In the genomic region with DNA sequence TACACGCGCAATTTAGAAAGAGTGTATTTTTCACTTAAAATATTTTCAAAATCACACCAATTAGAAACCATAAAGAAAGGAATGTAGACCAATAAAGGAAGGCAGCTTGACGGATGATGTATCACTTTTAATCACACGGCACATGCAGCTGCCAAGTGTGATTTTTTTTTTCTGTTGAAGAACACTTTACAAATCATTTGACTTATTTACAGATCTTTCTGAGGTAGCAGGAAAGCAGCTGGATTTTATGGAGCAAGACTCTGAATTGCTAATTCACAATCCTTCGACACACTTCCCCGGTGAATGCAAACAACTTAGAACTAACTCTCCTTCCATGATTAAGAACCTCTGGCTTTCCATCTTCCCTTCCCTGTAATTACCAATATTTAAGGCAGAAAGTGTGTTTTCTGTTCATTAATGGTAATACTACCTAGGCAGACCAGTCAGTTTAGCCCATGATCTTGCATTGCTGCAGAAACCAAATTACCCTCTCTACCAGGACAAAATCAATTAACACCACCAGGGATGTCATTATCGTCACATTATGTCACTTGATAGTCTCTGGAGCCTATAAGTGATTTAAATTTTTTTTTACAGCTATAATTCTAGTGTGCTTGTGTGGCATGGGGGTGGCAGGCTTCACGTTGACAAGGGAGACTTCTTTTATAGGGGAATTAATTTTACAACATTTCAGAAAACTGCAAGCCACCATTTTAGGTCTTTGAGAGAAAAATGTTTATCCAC, we compare ENCODE assay signal across 17 mouse cellular contexts.
DNase-seq lines count a peak whose midpoint lies in the region; ATAC-seq and TF ChIP-seq lines count a peak whose summit lies in the region.
"Had no signal": no experiment of that assay in that cellular context is flagged by ENCODE, and none has a peak within 500 bp of the region (broad histone marks: within the 10 kb centered on the region; RNA-seq: fewer than 3 reads in every experiment).

No protein-coding gene starts in this region.

- DNase-seq in hindbrain, postnatal 0 days (ENCODE audit: low spot score): no peak
- DNase-seq in MN1 (ENCODE audit: low spot score): peak; percentile 58
- DNase-seq in brain, embryonic 14.5 days (ENCODE audit: low read depth): peak; percentile 65
- no peak for DNase-seq in midbrain, embryonic 11.5 days (ENCODE audit: low spot score, missing footprints)
- no peak for DNase-seq in left cerebral cortex, adult 2 months (ENCODE audit: extremely low spot score in 1 of 2, low spot score in 2 of 2)
- DNase-seq: adrenal gland, postnatal 10 days; cerebellum, adult 11 months; cerebellum, postnatal 14 days; gastrocnemius, postnatal 36 days; liver; lung, postnatal 14 days; thymus, postnatal 36 days had no signal

- H3K27me3 ChIP-seq in hindbrain, embryonic 16.5 days (replicated peaks; ENCODE audit: control insufficient read depth, insufficient read depth, low read length): no peaks in the 10 kb centered on the region
- H3K27me3 ChIP-seq in hindbrain, postnatal 0 days (ENCODE audit: insufficient read depth, low read length): no peaks in the 10 kb centered on the region
- H3K27me3 ChIP-seq in midbrain, embryonic 11.5 days (ENCODE audit: control insufficient read depth, insufficient read depth, low read length): no peaks in the 10 kb centered on the region

- no peak overlapping the region for H3K4me2 ChIP-seq in hindbrain, embryonic 16.5 days (ENCODE audit: low read length)
- H3K4me2 ChIP-seq in hindbrain, postnatal 0 days (ENCODE audit: low read depth, low read length): no peak overlapping the region
- H3K4me2 ChIP-seq in midbrain, embryonic 11.5 days: no peak overlapping the region

- 46% methylated on average over 8 of the region's 8 CpGs for WGBS in hindbrain, embryonic 16.5 days
- 53% methylated on average over 8 of the region's 8 CpGs for WGBS in hindbrain, postnatal 0 days
- WGBS in midbrain, embryonic 11.5 days: 79% methylated on average over 8 of the region's 8 CpGs

- H3K4me3 ChIP-seq in hindbrain, embryonic 16.5 days (ENCODE audit: low read length): no peak overlapping the region
- H3K4me3 ChIP-seq in hindbrain, postnatal 0 days (ENCODE audit: low read length): no peak overlapping the region
- no peak overlapping the region for H3K4me3 ChIP-seq in midbrain, embryonic 11.5 days (ENCODE audit: low read depth, low read length)
- H3K4me3 ChIP-seq in left cerebral cortex, adult 2 months: no peak overlapping the region
- H3K4me3 ChIP-seq: embryonic facial prominence, embryonic 10.5 days had no signal

- H3K4me1 ChIP-seq in hindbrain, embryonic 16.5 days (ENCODE audit: control insufficient read depth, insufficient read depth, low read depth, low read length): peaks cover 8% of the 10 kb centered on the region
- H3K4me1 ChIP-seq in hindbrain, postnatal 0 days (ENCODE audit: insufficient read depth, low read length): no peaks in the 10 kb centered on the region; the same call in 1 of the 2 replicates
- peaks cover 10% of the 10 kb centered on the region; the same call in 1 of the 2 replicates for H3K4me1 ChIP-seq in midbrain, embryonic 11.5 days (ENCODE audit: control insufficient read depth, insufficient read depth, low read length)

- intact Hi-C loops in left cerebral cortex, adult 2 months (cut with DNase I): no loop called here

- H3K27ac ChIP-seq in hindbrain, embryonic 16.5 days (ENCODE audit: low read depth, low read length): no peak overlapping the region
- H3K27ac ChIP-seq in hindbrain, postnatal 0 days: no peak overlapping the region
- no peak overlapping the region; the same call in 1 of the 2 replicates for H3K27ac ChIP-seq in midbrain, embryonic 11.5 days (ENCODE audit: low read depth, low read length)
- no peak overlapping the region for H3K27ac ChIP-seq in left cerebral cortex, adult 2 months
- H3K27ac ChIP-seq: embryonic facial prominence, embryonic 10.5 days had no signal

- no peak for TF ChIP-seq CTCF in hindbrain, postnatal 0 days (IDR thresholded peaks at IDR 0.05; ENCODE audit: low read depth)
- no peak for TF ChIP-seq CTCF in brain, embryonic 14.5 days (IDR thresholded peaks at IDR 0.05; ENCODE audit: borderline replicate concordance, extremely low read depth, insufficient read depth, insufficient read length)
- no peak for TF ChIP-seq CTCF in left cerebral cortex, adult 2 months (IDR thresholded peaks at IDR 0.05)

- H3K36me3 ChIP-seq in hindbrain, embryonic 16.5 days (ENCODE audit: control insufficient read depth, insufficient read depth, low read length): no peaks in the 10 kb centered on the region
- no peaks in the 10 kb centered on the region for H3K36me3 ChIP-seq in hindbrain, postnatal 0 days (ENCODE audit: insufficient read depth, low read length)
- no peaks in the 10 kb centered on the region for H3K36me3 ChIP-seq in midbrain, embryonic 11.5 days (ENCODE audit: control insufficient read depth, insufficient read depth, low read length)
- H3K36me3 ChIP-seq: embryonic facial prominence, embryonic 10.5 days had no signal

- 0 out of 2 replicates have a peak, but pooled peaks have one; percentile 28 for ATAC-seq in hindbrain, embryonic 16.5 days
- no peak for ATAC-seq in hindbrain, postnatal 0 days
- 0 out of 2 replicates have a peak, but pooled peaks have one; percentile 20 for ATAC-seq in midbrain, embryonic 11.5 days (ENCODE audit: low FRiP score)
- no peak for ATAC-seq in monocyte, adult 5-6 weeks (replicated peaks; ENCODE audit: insufficient number of reproducible peaks, low FRiP score, low TSS enrichment, poor library complexity, severe bottlenecking)
- ATAC-seq: intestine, embryonic 16.5 days; Patski had no signal

- H3K9ac ChIP-seq in hindbrain, embryonic 16.5 days (ENCODE audit: low read depth, low read length): no peak overlapping the region
- H3K9ac ChIP-seq in hindbrain, postnatal 0 days (replicated peaks; ENCODE audit: low read length): no peak overlapping the region
- H3K9ac ChIP-seq in midbrain, embryonic 11.5 days (ENCODE audit: low read length): no peak overlapping the region

- no peak for TF ChIP-seq POLR2A in brain, embryonic 14.5 days (IDR thresholded peaks at IDR 0.05; ENCODE audit: borderline replicate concordance, extremely low read depth, insufficient read depth, insufficient read length, poor library complexity, severe bottlenecking)

- H3K9me3 ChIP-seq in hindbrain, embryonic 16.5 days (ENCODE audit: control insufficient read depth, low read length): no peaks in the 10 kb centered on the region
- no peaks in the 10 kb centered on the region for H3K9me3 ChIP-seq in hindbrain, postnatal 0 days (ENCODE audit: low read length)
- H3K9me3 ChIP-seq in midbrain, embryonic 11.5 days (ENCODE audit: control insufficient read depth, low read length): no peaks in the 10 kb centered on the region
- H3K9me3 ChIP-seq: embryonic facial prominence, embryonic 10.5 days had no signal

Comparison
In these comparisons a context has a peak if more than half of its experiments do, and no peak if none do; other contexts are left out.
1. ATAC-seq: peak in hindbrain, embryonic 16.5 days (single experiment) and midbrain, embryonic 11.5 days (single experiment); none in hindbrain, postnatal 0 days (single experiment) and monocyte, adult 5-6 weeks (single experiment).
2. DNase-seq: peak in MN1 (single experiment) and brain, embryonic 14.5 days (single experiment); none in hindbrain, postnatal 0 days (single experiment), midbrain, embryonic 11.5 days (single experiment) and left cerebral cortex, adult 2 months (0 of 2).